Mouse (Mus musculus): ENCODE measurements around the gene Map6. TPM values are rescaled to one million over a fixed set of nuclear protein-coding genes. Genes with fewer than 3 reads are reported as not detected.

The Map6 gene
- 8.7 and 9.1 TPM in 2 replicates for polyA plus RNA-seq (2015; fragmentation: Nextera tagmentation; extraction: Ambion mirVana)

DNA sequence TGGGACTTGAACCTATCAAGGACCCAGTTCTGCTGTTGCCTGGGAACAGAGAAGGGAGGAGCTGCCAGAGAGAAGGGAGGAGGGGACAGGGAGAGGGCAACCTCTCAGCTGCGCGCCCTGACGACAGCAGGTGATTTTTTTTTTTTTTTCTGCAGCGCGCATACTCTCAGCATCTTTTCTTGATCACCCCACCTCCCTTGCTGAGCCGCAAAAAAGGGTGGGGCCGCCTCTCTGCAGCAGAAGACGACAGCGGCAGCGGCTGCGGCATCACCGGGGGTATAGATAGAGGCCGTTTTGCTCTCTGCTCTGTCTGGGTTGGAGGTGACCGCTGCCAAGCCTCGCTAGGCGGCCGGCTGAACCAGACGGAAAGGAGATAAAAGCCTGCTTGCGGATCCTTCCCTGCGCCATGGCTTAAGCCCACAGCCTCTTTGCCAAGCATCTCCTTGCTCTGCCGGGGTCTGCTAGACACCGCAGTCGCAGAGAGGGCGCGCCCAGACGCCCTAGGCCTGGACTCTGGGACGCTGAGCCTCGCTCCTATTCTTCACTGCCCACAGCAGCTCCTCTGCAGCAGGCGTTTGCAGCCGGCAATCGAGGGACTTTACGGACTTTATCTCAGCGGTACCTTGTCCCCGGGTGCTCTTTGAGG, at the start of gene Map6:
Map6 (plus strand) TSS at position 197 of the 646 bp plus-strand sequence.
- Histone ChIP-seq H3K9ac (ENCODE audit: low read length) (peak within 1 kb of the TSS; percentile 41; the same call in 1 of the 2 replicates), H3K36me3 (ENCODE audit: control insufficient read depth, insufficient read depth, low read length) (no peaks in the 10 kb centered on the region), H3K4me2 (replicated peaks; ENCODE audit: low read depth) (peak within 1 kb of the TSS; percentile 65), H3K9me3 (ENCODE audit: control insufficient read depth, low read length) (no peaks in the 10 kb centered on the region), H3K4me1 (replicated peaks; ENCODE audit: control insufficient read depth, insufficient read depth) (peaks cover 2% of the 10 kb centered on the region; the same call in 1 of the 2 replicates), H3K27ac (replicated peaks) (0 out of 2 replicates have a peak within 1 kb of the TSS, but pooled peaks have one; percentile 20), H3K4me3 (ENCODE audit: low read depth, low read length) (peak within 1 kb of the TSS; percentile 49), H3K27me3 (ENCODE audit: control insufficient read depth, insufficient read depth, low read length) (peaks cover 3% of the 10 kb centered on the region; the same call in 1 of the 2 replicates)
- TF ChIP-seq EP300 (optimal IDR thresholded peaks at IDR 0.05), result no peak
- no peak for TF ChIP-seq CTCF (IDR thresholded peaks at IDR 0.05; ENCODE audit: low read depth)
- 2% methylated on average over 34 of the region's 34 CpGs for WGBS
- ATAC-seq (ENCODE audit: low FRiP score, low TSS enrichment), result 0 out of 2 replicates have a peak, but pooled peaks have one; percentile 16
- peak; percentile 19 for DNase-seq (ENCODE audit: low spot score)

DNA sequence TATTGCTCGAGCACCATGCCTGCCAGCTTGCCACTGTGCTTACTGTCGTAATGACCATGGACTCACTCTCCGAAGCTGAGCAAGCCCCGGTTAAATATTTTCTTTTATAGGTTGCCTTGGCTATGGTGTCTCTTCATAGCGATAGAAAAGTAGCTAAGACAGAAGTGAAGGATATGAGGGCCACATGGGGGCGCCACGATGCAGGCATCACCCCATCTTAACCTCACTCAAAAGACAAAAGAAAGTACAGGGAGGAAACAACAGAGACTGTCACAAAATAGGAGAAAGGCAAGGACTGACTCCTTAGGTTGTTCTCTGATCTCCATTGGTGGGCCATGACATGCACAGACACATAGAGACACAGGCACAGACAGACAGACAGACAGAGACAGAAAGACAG, 43.0 kb upstream of the Map6 start:
- no peaks in the 10 kb centered on the region for H3K4me1 ChIP-seq (replicated peaks; ENCODE audit: control insufficient read depth, insufficient read depth)
- DNase-seq (ENCODE audit: low spot score) (no peak), ATAC-seq (ENCODE audit: low FRiP score, low TSS enrichment) (no peak)
- no peak overlapping the region for H3K9ac ChIP-seq (ENCODE audit: low read length)
- H3K27me3 ChIP-seq (ENCODE audit: control insufficient read depth, insufficient read depth, low read length), result no peaks in the 10 kb centered on the region
- no peaks in the 10 kb centered on the region for H3K36me3 ChIP-seq (ENCODE audit: control insufficient read depth, insufficient read depth, low read length)
- no peak overlapping the region for H3K4me2 ChIP-seq (replicated peaks; ENCODE audit: low read depth)
- H3K27ac ChIP-seq (replicated peaks), result no peak overlapping the region
- TF ChIP-seq EP300 (optimal IDR thresholded peaks at IDR 0.05) (no peak), CTCF (IDR thresholded peaks at IDR 0.05; ENCODE audit: low read depth) (peak; percentile 62)
- 72% methylated on average over 7 of the region's 7 CpGs for WGBS
- no peak overlapping the region for H3K4me3 ChIP-seq (ENCODE audit: low read depth, low read length)
- no peaks in the 10 kb centered on the region for H3K9me3 ChIP-seq (ENCODE audit: control insufficient read depth, low read length)

DNA sequence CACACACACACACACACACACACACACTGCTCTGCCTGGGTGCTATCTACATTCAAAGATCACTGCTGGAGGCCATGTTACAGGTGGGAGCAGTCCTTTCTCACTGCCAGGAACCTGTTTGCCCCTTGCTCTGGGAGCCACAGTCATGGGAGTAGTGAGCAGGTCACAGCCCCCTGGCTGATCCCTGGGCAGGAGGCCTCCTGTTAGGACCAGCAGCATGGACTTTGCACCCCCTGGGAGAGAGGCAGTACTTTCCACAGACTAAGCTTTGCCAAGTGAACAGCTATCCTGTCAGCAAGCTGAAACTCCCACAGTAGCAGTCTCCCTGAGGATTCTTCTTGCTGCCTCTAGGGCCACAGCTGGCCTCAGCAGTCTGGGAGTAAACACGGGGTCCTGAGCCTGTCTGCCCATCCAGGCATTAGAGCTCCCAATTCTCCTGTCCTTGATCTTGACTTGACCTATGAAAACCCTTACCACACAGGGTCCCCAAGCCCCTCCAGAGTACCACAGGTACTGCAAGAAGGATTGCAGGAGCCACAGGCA, 42.5 kb upstream of the Map6 start:
- no peak overlapping the region for H3K9ac ChIP-seq (ENCODE audit: low read length)
- DNase-seq (ENCODE audit: low spot score), result peak; percentile 62
- 29% methylated on average over 1 of the region's 1 CpGs for WGBS

DNA sequence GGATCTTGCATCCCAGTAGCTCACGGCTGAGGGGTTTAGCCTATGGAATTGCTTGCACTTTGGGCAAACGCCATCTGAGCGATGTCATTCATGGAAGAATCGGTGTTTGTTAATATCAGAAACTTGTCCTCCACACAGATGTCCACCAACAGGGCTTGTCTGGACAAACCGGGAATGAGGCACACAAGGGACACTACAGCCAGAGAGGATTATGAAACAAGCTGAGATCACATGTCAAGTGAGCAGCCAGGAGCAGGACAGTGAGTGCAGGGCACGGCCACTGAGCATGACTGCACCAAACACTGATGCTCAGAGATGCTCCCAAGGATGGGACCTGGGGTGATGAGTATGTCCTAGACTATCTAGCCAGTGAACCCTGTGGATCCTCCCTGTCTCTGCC, 41.8 kb upstream of the Map6 start:
- TF ChIP-seq EP300 (optimal IDR thresholded peaks at IDR 0.05) (no peak), CTCF (IDR thresholded peaks at IDR 0.05; ENCODE audit: low read depth) (no peak)
- no peaks in the 10 kb centered on the region for H3K9me3 ChIP-seq (ENCODE audit: control insufficient read depth, low read length)
- H3K4me1 ChIP-seq (replicated peaks; ENCODE audit: control insufficient read depth, insufficient read depth), result no peaks in the 10 kb centered on the region
- WGBS, result 58% methylated on average over 6 of the region's 6 CpGs
- no peaks in the 10 kb centered on the region for H3K27me3 ChIP-seq (ENCODE audit: control insufficient read depth, insufficient read depth, low read length)
- H3K36me3 ChIP-seq (ENCODE audit: control insufficient read depth, insufficient read depth, low read length), result no peaks in the 10 kb centered on the region
- H3K9ac ChIP-seq (ENCODE audit: low read length), result no peak overlapping the region
- no peak overlapping the region for H3K4me3 ChIP-seq (ENCODE audit: low read depth, low read length)
- no peak overlapping the region for H3K4me2 ChIP-seq (replicated peaks; ENCODE audit: low read depth)
- no peak overlapping the region for H3K27ac ChIP-seq (replicated peaks)
- DNase-seq (ENCODE audit: low spot score) (no peak), ATAC-seq (ENCODE audit: low FRiP score, low TSS enrichment) (no peak)

More for the DNA sequence above, 42.5 kb upstream of the Map6 start:
- Histone ChIP-seq H3K4me3 (ENCODE audit: low read depth, low read length) (no peak overlapping the region), H3K27me3 (ENCODE audit: control insufficient read depth, insufficient read depth, low read length) (no peaks in the 10 kb centered on the region), H3K27ac (replicated peaks) (no peak overlapping the region), H3K9me3 (ENCODE audit: control insufficient read depth, low read length) (no peaks in the 10 kb centered on the region), H3K4me1 (replicated peaks; ENCODE audit: control insufficient read depth, insufficient read depth) (no peaks in the 10 kb centered on the region), H3K36me3 (ENCODE audit: control insufficient read depth, insufficient read depth, low read length) (no peaks in the 10 kb centered on the region), H3K4me2 (replicated peaks; ENCODE audit: low read depth) (no peak overlapping the region)
- ATAC-seq (ENCODE audit: low FRiP score, low TSS enrichment), result peak; percentile 78
- TF ChIP-seq CTCF (IDR thresholded peaks at IDR 0.05; ENCODE audit: low read depth), result no peak
- TF ChIP-seq EP300 (optimal IDR thresholded peaks at IDR 0.05), result no peak

DNA sequence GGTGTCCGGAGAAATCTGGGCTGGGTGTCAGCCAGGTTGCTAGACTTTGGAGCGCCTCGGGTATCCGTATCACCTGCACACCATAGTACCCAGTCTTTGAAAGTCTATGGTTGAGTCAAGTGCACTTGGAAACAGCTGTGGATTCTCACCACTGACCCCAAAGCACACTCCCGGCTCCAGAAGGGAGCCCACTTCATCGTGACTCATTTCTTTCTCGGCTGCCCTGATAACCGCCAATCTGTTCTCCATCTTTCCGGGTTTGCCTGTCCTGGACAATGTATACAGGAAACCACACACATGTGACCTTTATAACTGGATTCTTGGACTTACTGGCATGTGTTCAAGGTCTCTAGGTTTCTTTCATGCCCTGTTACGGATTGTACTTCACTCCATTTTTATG, 40.6 kb upstream of the Map6 start:
- WGBS, result 80% methylated on average over 10 of the region's 10 CpGs
- no peak for DNase-seq (ENCODE audit: low spot score)
- no peak overlapping the region for H3K9ac ChIP-seq (ENCODE audit: low read length)
- TF ChIP-seq EP300 (optimal IDR thresholded peaks at IDR 0.05) (no peak), CTCF (IDR thresholded peaks at IDR 0.05; ENCODE audit: low read depth) (no peak)
- no peak for ATAC-seq (ENCODE audit: low FRiP score, low TSS enrichment)
- no peaks in the 10 kb centered on the region for H3K36me3 ChIP-seq (ENCODE audit: control insufficient read depth, insufficient read depth, low read length)
- no peak overlapping the region for H3K4me3 ChIP-seq (ENCODE audit: low read depth, low read length)
- H3K4me2 ChIP-seq (replicated peaks; ENCODE audit: low read depth), result no peak overlapping the region
- no peaks in the 10 kb centered on the region for H3K27me3 ChIP-seq (ENCODE audit: control insufficient read depth, insufficient read depth, low read length)
- H3K27ac ChIP-seq (replicated peaks), result no peak overlapping the region
- no peaks in the 10 kb centered on the region for H3K9me3 ChIP-seq (ENCODE audit: control insufficient read depth, low read length)
- no peaks in the 10 kb centered on the region for H3K4me1 ChIP-seq (replicated peaks; ENCODE audit: control insufficient read depth, insufficient read depth)

DNA sequence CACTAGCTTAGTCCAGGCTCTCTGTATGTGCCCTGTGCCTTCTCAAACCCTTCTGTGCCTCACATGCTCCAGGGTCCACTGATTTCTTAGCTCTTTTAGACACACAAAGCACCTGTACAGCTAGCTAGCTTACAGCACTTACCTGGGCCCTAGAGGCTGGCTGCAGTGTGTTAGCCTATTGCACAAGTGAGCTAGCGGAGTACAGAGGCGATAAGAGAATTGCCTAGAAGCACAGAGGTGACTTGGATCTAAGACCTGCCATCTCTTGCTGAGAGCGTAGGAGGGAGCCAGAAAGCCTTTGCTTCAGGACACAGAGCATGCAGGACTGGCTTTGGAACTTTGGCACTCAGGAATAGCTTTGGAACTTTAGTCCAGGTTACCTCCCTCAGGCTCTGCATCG, 40.0 kb upstream of the Map6 start:
- DNase-seq (ENCODE audit: low spot score) (no peak), ATAC-seq (ENCODE audit: low FRiP score, low TSS enrichment) (no peak)
- Histone ChIP-seq H3K4me3 (ENCODE audit: low read depth, low read length) (no peak overlapping the region), H3K4me1 (replicated peaks; ENCODE audit: control insufficient read depth, insufficient read depth) (no peaks in the 10 kb centered on the region), H3K36me3 (ENCODE audit: control insufficient read depth, insufficient read depth, low read length) (no peaks in the 10 kb centered on the region), H3K9me3 (ENCODE audit: control insufficient read depth, low read length) (no peaks in the 10 kb centered on the region), H3K27ac (replicated peaks) (no peak overlapping the region), H3K27me3 (ENCODE audit: control insufficient read depth, insufficient read depth, low read length) (no peaks in the 10 kb centered on the region), H3K9ac (ENCODE audit: low read length) (no peak overlapping the region), H3K4me2 (replicated peaks; ENCODE audit: low read depth) (no peak overlapping the region)
- 95% methylated on average over 4 of the region's 4 CpGs for WGBS
- TF ChIP-seq EP300 (optimal IDR thresholded peaks at IDR 0.05) (no peak), CTCF (IDR thresholded peaks at IDR 0.05; ENCODE audit: low read depth) (no peak)
